Mouse (Mus musculus) midbrain, postnatal 0 days (tissue): ENCODE data around the gene Gm3285. TPM values are rescaled to one million over a fixed set of nuclear protein-coding genes. Genes with fewer than 3 reads are reported as not detected.

Experiments used
- ATAC-seq: fragments of 200-750 bp; cut with Nextera tagmentation; 2 replicates; pipeline ENCODE4 v1.8.0; 2017; ENCODE audit warnings: moderate number of reproducible peaks, mild to moderate bottlenecking, moderate TSS enrichment, moderate library complexity; ENCODE audit not compliant: low FRiP score
- DNase-seq: peaks from one replicate; pipeline ENCODE4 v3.0.0-alpha.2; 2015; ENCODE audit warnings: low spot score
- H3K27ac ChIP-seq: fragments of 300-500 bp; sonication (generic); 2 replicates; pipeline ENCODE4 v1.5.1; 2014; ENCODE audit warnings: low read depth, mild to moderate bottlenecking, low read length, mixed read lengths
- H3K27me3 ChIP-seq: fragments of 300-500 bp; sonication (generic); 2 replicates; pipeline ENCODE4 v1.6.1; 2014; ENCODE audit warnings: low read length, control low read depth, mixed read lengths; ENCODE audit not compliant: insufficient read depth
- H3K36me3 ChIP-seq: fragments of 300-500 bp; sonication (generic); 2 replicates; pipeline ENCODE4 v1.6.1; 2014; ENCODE audit warnings: low read length, control low read depth, mixed read lengths; ENCODE audit not compliant: insufficient read depth
- H3K4me1 ChIP-seq: fragments of 300-500 bp; sonication (generic); 2 replicates; pipeline ENCODE4 v1.6.1; 2014; ENCODE audit warnings: mild to moderate bottlenecking, control low read depth, antibody characterized with exemption, low read length, mixed read lengths; ENCODE audit not compliant: insufficient read depth
- H3K4me2 ChIP-seq: fragments of 300-500 bp; sonication (generic); 2 replicates; pipeline ENCODE4 v1.6.1; 2014; ENCODE audit warnings: low read depth, mild to moderate bottlenecking, low read length, mixed read lengths; ENCODE audit not compliant: poor library complexity, severe bottlenecking
- H3K4me3 ChIP-seq: fragments of 300-500 bp; sonication (generic); 2 replicates; pipeline ENCODE4 v1.5.1; 2014; ENCODE audit warnings: low read depth, mild to moderate bottlenecking, low read length, moderate library complexity
- H3K9ac ChIP-seq: fragments of 300-500 bp; sonication (generic); replicated peaks from 2 replicates; pipeline ENCODE4 v1.6.1; 2014; ENCODE audit warnings: mild to moderate bottlenecking, low read length, moderate library complexity, mixed read lengths; ENCODE audit not compliant: poor library complexity, severe bottlenecking
- H3K9me3 ChIP-seq: fragments of 300-500 bp; sonication (generic); 2 replicates; pipeline ENCODE4 v1.6.1; 2016; ENCODE audit warnings: low read length, control low read depth
- CTCF ChIP-seq: IDR thresholded peaks from 2 replicates; pipeline ENCODE4 v1.5.1; 2016; ENCODE audit warnings: antibody characterized with exemption, mild to moderate bottlenecking
- WGBS: fragments of 180-500 bp; shearing (Covaris S2); extraction: QIAGEN DNeasy Blood & Tissue Kit; methylation state at CpG from one replicate; pipeline ENCODE4 v1.1.7; 2014; 5-methylcytosine and 5-hydroxymethylcytosine counted together
- polyA plus RNA-seq: library from polyadenylated mRNA; unstranded; fragments of >200 nt; fragmentation: Nextera tagmentation; extraction: Ambion mirVana; gene quantifications from 2 replicates; pipeline ENCODE4 v1.2.1, GENCODE M21; 2015
- total RNA-seq: library from RNA; depleted of rRNA; stranded (reverse); fragments of >200 nt; gene quantifications from 2 replicates; pipeline ENCODE4 v1.2.3, GENCODE M21; 2014

Gm3285 gene
- total and polyA plus RNA-seq, 2 experiments from 2014 or later: not detected

DNA sequence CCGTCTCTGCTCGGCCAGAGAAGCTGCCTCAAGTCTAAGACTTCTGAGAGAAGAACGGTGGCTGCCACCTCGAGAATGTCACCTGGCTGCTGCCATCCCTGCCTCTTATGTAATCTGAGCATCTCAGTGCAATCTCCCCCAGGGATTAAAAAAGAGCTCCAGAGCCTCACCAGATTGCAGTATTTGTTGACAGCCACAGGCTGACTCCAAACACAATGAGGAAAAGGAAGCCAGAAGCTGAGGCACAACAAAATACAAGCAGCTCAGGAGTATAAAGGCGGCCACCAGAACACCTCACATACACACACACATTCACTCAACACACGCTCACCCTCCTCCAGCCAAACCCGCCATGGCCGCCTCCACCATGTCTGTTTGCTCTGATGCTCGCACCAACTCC is 26.1 kb upstream of the Gm3285 start, which contains the start of gene Krtap10-10:
Gene Krtap10-10, plus strand, starts transcription at position 301 of the 400 bp plus-strand sequence.
- Histone ChIP-seq H3K9me3 (no peaks in the 10 kb centered on the region), H3K9ac (no peak within 1 kb of the TSS), H3K4me2 (no peak within 1 kb of the TSS), H3K36me3 (no peaks in the 10 kb centered on the region), H3K4me1 (no peaks in the 10 kb centered on the region), H3K4me3 (no peak within 1 kb of the TSS), H3K27ac (no peak within 1 kb of the TSS), H3K27me3 (no peaks in the 10 kb centered on the region)
- 73% methylated on average over 9 of the region's 9 CpGs for WGBS
- ATAC-seq (no peak), DNase-seq (no peak)
- no peak for TF ChIP-seq CTCF

DNA sequence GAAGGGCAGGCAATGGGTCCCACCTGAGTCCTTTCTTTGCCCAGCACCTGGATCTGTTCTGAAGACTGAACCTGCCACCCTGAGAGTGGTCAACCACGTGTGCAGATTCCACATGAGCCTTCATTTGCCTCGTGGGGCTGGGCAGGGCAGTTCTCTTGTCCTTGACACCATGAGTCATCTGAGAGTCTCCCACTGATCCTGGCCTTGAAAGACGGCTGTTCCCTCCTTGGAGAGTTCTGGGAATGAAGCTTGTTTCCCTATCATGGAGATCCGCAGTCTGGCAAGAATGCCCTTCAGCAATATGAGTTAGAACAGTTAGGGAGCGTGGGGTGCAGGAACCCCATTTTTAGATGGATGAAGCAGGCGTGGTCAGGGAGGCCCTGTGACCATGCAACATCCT is 22.8 kb upstream of the Gm3285 start:
- DNase-seq (no peak), ATAC-seq (no peak)
- 85% methylated on average over 6 of the region's 6 CpGs for WGBS
- H3K9ac ChIP-seq: no peak overlapping the region
- H3K4me2 ChIP-seq: no peak overlapping the region
- H3K27me3 ChIP-seq: no peaks in the 10 kb centered on the region
- no peak overlapping the region for H3K4me3 ChIP-seq
- peaks cover 10% of the 10 kb centered on the region; the same call in 1 of the 2 replicates for H3K9me3 ChIP-seq
- no peak for TF ChIP-seq CTCF
- no peaks in the 10 kb centered on the region for H3K4me1 ChIP-seq
- no peaks in the 10 kb centered on the region for H3K36me3 ChIP-seq
- no peak overlapping the region for H3K27ac ChIP-seq

DNA sequence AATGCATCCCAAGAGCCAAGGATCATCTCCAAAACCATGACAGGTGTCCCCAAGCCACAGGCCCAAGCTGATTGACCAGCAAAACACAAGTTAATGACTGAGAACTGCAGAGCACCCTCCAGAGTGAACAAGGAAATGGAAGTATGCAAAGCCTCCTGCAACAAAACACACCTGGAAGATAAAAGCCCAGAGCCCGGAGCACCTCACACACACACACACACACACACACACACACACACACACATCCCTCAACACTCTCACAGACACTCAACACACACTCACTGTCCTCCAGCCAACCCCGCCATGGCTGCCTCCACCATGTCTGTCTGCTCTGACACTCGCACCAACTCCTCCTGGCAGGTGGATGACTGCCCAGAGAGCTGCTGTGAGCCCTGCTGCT is 15.3 kb upstream of the Gm3285 start, which contains the start of gene Gm36176:
Gene Gm36176, plus strand, starts transcription at position 301 of the 400 bp plus-strand sequence.
- no peak within 1 kb of the TSS for H3K9ac ChIP-seq
- no peak within 1 kb of the TSS for H3K4me2 ChIP-seq
- 79% methylated on average over 1 of the region's 3 CpGs for WGBS
- H3K27ac ChIP-seq: no peak within 1 kb of the TSS
- ATAC-seq (no peak), DNase-seq (no peak)
- no peak for TF ChIP-seq CTCF
- no peak within 1 kb of the TSS for H3K4me3 ChIP-seq
- H3K36me3 ChIP-seq: no peaks in the 10 kb centered on the region
- H3K4me1 ChIP-seq: no peaks in the 10 kb centered on the region
- no peaks in the 10 kb centered on the region for H3K27me3 ChIP-seq
- H3K9me3 ChIP-seq: peaks cover 16% of the 10 kb centered on the region; the same call in 1 of the 2 replicates

DNA sequence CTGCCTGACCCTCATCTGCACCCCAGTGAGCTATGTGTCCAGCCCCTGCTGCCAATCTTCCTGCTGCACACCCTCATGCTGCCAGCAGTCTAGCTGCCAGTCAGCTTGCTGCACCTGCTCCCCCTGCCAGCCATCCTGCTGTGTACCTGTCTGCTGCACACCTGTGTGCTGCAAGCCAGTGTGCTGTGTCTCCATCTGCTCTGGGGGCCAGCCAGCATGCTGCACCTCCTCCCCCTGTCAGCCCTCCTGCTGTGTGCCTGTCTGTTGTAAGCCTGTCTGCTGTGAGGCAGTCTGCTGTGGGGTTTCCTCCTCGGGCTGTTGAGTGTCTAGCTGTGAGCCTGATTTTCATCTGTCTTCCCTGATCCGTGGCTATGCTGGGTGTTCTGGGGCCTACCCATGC is 14.8 kb upstream of the Gm3285 start:
- Histone ChIP-seq H3K27ac (no peak overlapping the region), H3K4me2 (no peak overlapping the region), H3K27me3 (no peaks in the 10 kb centered on the region), H3K4me3 (no peak overlapping the region), H3K9ac (no peak overlapping the region), H3K36me3 (no peaks in the 10 kb centered on the region), H3K9me3 (peaks cover 16% of the 10 kb centered on the region; the same call in 1 of the 2 replicates), H3K4me1 (no peaks in the 10 kb centered on the region)
- no peak for DNase-seq
- no peak for TF ChIP-seq CTCF
- no peak for ATAC-seq
- 8% methylated on average over 2 of the region's 2 CpGs for WGBS

DNA sequence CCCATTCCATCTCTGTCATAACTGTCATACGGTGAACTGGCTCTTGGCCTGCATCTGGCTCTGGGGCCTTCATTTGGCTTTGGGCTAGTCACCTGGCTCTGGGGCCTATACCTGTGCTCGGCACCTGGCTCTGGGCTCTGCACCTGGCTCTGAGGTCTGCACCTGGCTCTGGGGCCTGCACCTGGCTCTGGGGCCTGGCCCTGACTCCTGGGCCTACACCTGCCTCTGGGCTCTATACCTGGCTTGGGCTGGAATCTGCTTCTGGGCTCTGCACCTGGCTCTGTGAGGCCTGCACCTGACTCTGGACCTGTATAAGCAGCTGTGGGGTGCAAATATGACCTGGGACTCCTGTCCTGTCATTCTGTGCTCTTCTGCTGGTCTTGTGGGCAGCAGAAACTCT is 14.2 kb upstream of the Gm3285 start:
- no peak for ATAC-seq
- Histone ChIP-seq H3K4me2 (no peak overlapping the region), H3K27me3 (no peaks in the 10 kb centered on the region), H3K9ac (no peak overlapping the region), H3K9me3 (peaks cover 16% of the 10 kb centered on the region; the same call in 1 of the 2 replicates), H3K4me3 (no peak overlapping the region), H3K4me1 (no peaks in the 10 kb centered on the region), H3K36me3 (no peaks in the 10 kb centered on the region), H3K27ac (no peak overlapping the region)
- no peak for DNase-seq
- TF ChIP-seq CTCF: no peak
- WGBS: 82% methylated on average over 2 of the region's 2 CpGs

DNA sequence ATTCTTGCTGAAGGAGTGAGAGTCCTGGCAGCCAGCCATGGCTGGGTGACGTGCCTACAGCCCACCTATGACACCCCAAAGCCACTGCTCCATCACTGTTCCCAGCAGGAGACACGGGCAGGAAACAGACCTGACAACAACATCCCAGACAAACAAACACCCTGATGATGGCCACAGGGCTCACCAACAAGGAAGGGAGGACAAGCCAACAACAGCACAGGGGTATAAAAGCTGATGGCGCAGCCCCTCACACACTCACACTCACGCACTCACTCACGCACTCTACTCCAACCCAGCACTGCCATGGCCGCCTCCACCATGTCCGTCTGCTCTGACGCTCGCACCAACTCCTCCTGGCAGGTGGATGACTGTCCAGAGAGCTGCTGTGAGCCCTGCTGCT is 9.2 kb upstream of the Gm3285 start, which contains the start of gene Gm10318:
Gene Gm10318, plus strand, starts transcription at position 301 of the 400 bp plus-strand sequence.
- no peak for DNase-seq
- WGBS: 75% methylated on average over 9 of the region's 9 CpGs
- ATAC-seq: no peak
- no peak within 1 kb of the TSS for H3K4me3 ChIP-seq
- H3K36me3 ChIP-seq: no peaks in the 10 kb centered on the region
- no peak within 1 kb of the TSS for H3K27ac ChIP-seq
- no peaks in the 10 kb centered on the region for H3K27me3 ChIP-seq
- TF ChIP-seq CTCF: no peak
- H3K4me1 ChIP-seq: no peaks in the 10 kb centered on the region
- H3K9me3 ChIP-seq: no peaks in the 10 kb centered on the region
- H3K4me2 ChIP-seq: no peak within 1 kb of the TSS
- no peak within 1 kb of the TSS for H3K9ac ChIP-seq
